Mouse (Mus musculus): ENCODE data around the gene Ggn.

DNA sequence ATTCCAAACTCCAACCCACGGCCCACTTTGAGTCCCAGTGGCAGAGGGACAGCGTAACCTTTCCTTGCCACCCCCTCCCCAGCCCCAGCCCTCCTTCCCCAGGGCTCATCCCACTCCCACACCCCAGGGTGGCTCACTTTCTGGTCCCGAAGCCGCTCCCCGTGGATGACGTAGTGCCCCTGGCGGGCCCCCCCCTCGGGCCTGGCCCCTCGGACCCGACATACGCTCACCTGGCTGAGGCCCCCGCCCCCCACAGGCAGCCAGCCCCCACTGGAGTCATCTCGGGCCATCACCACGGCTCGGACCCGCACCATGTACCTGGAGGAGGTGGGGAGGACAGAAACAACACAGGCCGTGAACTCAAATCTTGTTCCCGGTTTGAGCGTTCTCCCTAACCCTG, 2.4 kb upstream of the Ggn start:
- TF ChIP-seq POLR2A (IDR thresholded peaks at IDR 0.05; ENCODE audit: extremely low read depth, insufficient read depth, low read length) (no peak), CTCF (IDR thresholded peaks at IDR 0.05; ENCODE audit: low read depth, low read length) (no peak)
